Mouse (Mus musculus): Measurements from ENCODE around the gene Cldn3.

- TF ChIP-seq CTCF (IDR thresholded peaks at IDR 0.05; ENCODE audit: borderline replicate concordance, insufficient read depth, low read depth, low read length) (no peak), POLR2A (IDR thresholded peaks at IDR 0.05; ENCODE audit: borderline replicate concordance, insufficient read depth, low read length) (peak; percentile 92)
These were observed 22.9 kb downstream of the Cldn3 start, which contains the start of gene Abhd11 for GRCm38 (mm10) chr5:135008671-135009589.
